Mouse (Mus musculus): ENCODE measurements at regions not wholly inside any gene's neighbourhood (a gene's known extent, or its start where the extent isn't known, plus 50 kb on each side); places are given as distances from the start of the nearest gene placed in this dataset.

DNA sequence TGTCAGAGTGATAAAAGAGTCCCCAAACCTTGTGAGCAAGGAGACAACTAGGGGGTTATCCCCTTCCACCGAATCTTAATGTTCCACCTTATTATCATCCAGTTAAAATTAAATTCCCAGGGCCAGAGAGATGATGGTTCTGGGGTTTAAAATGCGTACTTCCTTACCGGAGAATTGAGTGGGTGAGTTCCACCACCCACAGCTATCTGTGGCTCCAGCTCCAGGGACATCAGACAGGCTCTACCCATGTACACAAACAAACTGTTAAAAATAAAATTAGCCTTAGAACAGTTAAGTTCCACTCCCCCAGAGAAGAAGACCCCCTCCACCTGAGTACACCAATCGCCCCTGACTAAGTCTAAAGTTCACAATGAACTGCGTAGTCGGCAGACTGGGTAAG, 52.0 kb upstream of the Mgat5 start:
- no peak for DNase-seq (ENCODE audit: low spot score in 2 of 2)

DNA sequence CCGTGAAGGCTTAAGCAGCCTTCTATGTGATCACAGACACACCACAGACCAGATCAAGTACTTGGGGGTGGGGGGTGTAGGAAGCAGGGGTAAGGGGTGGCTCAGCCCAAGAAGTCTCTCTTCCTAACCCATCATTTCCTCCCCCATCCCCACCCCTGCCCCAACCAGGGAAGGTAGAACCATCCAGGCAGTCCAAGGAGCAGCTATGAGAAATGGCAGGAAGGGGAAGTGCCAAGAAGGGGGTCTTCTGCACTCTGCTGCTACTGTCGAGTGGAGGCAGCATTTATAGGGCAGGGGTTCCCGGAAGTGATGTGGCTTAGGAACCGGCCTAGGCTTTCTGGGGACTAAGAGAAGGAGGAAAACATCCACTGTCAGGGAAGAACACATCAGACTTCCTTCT, 69.3 kb upstream of the Mgat5 start:
- no peak for DNase-seq (ENCODE audit: low spot score in 2 of 2)

DNA sequence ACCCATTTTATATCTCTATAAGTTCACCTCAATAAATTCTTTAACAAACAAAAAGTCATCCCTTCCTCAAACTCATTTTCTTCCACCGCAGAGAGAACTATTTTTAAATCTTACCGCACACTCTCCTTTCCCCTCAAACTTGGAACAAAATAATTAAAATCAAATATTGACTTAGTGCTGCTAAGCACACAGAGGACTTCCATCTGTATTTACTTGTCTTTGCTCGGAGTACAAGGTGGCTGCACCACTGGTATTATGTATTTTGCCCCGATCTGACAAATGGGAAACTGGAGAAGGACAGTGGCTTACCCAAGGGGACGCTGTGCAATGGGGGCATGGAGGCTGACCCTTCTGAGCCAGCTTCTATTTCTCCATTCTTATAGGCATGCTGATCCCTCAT, 72.9 kb upstream of the Mgat5 start:
- DNase-seq (ENCODE audit: low spot score in 2 of 2) = no peak

DNA sequence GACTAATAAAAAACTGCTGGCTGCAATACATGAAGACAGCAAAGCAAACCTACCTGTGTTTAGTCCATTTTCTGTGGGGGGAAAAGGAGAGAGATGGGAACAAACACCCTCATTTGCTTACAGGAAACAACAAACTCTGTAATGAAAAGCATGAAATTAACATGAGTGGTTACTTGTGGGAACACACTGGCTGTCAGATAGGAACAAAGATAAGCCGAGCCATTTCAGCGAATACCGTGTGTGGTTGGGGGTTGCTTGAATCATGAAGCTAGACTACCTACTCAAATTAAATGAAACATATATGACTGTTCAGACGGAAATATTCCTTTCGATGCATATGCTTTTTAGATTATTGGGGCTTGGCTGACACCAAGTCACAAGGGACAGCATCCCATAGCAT, 80.0 kb upstream of the Mgat5 start:
- DNase-seq (ENCODE audit: low spot score in 2 of 2) = no peak

DNA sequence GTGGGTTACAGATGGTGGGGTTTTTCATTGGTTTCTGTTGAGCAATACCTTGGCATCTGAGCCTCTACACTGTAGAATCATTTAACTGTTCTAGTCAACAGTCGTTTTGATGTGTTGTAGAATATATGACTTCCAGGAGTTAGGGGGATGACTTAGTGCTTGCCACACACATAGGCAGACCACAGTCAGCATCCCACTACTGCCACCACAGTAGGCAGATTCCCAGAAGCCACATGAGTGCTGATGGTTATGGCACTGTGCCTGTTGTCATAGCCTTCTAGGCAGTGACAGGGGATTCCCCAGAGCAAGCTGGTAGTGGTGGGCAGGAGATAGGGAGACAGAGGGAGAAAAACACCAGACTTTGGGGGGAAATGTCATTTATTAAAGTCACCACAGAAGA, 86.8 kb upstream of the Mgat5 start:
- DNase-seq (ENCODE audit: low spot score in 2 of 2) = no peak

DNA sequence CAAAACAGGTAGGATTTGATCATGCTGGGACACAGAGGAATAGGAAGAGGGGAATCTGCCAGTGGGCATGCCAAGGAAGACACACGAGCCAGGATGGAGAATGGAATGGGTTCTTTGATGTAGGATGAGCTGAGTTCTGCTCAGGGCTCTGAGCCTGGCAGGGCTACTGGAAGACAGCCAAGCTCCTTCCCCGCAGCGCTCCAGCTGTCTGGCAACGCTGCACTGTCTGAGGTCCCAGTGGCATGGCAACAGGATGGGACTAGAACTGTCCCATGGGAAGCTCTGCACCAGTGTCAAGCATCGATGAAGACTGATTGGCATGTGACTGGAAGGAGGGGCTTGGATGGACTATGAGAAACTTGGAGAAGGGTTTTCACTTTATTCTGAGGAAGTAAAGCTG, 97.3 kb upstream of the Mgat5 start:
- DNase-seq (ENCODE audit: low spot score in 2 of 2) = no peak

DNA sequence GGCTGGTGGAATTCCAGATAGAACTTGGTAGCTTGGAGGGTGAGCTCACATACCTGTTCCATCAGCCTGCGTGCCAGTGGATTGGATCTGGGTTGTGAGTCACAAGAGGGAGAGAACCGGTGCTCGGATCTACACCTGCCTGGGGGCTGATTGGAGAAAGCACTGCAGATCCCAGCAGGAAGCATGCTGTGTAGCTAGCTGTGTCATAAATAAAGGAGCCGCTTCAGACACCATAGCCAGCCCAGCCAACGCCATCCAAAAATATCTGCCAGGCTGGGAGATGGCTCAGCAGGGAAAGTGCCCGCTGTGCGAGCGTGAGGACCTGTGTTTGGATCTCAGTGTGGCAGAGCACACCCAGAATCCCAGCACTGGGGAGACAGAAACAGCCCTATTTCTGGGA, 99.0 kb upstream of the Mgat5 start:
- DNase-seq (ENCODE audit: low spot score in 2 of 2) = no peak

DNA sequence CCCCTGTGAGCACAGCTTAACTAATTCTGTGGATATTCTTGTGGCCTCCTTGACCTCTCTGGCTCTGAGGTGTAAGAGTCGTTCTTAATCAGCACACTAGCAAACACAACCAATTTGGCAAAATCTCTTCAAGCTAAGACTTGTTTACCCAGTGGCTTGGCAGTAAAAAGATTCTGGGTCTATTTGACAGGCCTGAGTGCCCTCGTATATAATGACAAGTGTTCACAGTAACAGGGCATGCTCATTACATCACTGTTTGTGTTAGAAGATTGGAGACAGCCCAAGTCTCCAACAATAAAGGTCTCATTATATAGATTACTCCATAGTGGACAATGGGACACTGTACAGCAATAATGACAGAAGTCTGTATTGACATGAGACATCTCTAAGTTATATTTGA, 101.2 kb upstream of the Mgat5 start:
- no peak for DNase-seq (ENCODE audit: low spot score in 2 of 2)

DNA sequence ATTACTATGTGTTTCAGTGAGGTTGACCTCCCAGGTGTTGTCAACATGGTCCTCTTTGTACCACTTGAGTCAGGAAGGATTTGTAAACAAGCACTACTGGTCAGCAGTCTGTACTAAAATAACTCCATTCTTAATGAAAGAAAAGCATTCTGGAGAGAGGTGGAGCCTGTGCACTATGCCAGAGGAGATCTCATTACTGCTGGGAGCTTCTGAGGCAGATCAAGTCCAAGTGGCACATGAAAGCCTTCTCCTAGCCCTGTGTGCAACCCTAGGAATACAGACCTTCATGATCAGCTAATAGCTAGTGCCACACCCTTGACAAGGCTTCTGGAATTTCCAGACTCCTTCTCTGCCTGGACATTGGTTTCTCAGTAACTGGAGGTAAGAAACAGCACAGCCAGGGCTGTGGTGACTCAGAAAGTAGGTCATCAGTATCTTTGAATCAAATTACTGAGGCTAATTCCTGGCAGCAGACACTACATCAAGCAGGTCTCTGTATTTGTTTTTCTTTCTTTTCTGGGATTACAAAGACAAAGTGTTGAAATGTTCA, 105.9 kb upstream of the Mgat5 start:
- DNase-seq (ENCODE audit: low spot score in 2 of 2) = no peak

DNA sequence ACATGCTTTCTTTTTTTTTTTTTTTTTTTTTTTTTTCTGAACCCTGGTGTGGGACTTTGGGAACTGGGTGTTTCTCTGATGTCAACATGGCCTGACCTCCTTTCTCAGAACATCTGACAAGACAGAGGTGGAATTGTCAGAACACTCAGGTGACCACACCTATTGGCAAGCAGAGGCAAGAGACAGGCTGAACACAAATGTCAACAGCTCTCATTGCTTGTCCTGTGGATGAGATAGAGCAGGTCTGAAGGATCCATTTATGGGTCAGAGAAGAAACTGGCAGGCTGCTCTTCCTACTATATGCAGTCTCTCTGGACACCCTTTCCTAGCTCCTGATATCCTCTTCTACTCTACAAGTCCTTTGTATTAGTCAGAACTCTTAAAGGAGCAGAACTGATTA, 117.2 kb upstream of the Mgat5 start:
- DNase-seq (ENCODE audit: low spot score in 2 of 2) = no peak

DNA sequence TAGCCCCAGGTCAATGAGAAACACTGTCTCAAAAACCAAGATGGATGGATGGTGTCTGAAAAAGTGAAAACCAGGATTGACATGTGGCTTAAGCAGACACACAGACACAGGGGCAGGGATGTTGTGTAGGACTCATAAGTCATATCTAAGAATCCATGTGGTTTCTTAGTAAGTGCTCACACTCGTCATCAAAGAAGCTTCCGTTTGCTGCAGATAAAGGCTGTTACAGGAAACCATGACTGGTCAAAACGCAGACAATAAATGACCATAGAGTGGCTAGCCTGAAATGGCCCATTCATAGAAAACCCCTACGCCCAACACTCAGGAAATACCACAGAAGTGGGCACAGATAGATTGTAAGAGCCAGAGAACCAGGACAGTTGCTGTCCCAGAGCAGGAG, 118.8 kb upstream of the Mgat5 start:
- no peak for DNase-seq (ENCODE audit: low spot score in 2 of 2)

DNA sequence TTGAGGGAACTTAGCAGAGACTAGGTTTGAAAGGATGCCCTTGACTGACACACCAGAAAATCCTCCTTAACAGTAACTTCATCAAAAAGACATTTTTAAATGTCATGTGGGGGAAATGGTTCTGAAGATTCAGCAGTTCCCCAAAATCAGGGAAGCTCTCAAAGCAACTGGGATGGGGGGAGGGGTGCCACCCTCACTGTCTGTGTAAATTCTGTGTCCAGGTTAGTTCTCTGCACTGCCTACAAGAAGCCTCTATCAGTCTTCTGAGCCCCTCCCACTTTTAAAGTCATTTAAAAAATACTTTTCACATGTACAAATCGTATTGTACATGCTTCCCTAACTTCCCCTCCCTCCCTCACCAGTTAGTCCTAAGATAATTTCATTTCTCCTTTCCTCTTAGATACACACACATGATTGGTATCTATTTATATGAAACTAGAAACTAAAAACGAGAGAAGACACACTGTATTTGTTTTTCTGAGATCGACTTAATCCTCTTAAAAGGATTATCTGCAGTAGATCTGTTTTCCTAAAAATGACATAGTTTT, 121.0 kb upstream of the Mgat5 start:
- no peak for DNase-seq (ENCODE audit: low spot score in 2 of 2)

DNA sequence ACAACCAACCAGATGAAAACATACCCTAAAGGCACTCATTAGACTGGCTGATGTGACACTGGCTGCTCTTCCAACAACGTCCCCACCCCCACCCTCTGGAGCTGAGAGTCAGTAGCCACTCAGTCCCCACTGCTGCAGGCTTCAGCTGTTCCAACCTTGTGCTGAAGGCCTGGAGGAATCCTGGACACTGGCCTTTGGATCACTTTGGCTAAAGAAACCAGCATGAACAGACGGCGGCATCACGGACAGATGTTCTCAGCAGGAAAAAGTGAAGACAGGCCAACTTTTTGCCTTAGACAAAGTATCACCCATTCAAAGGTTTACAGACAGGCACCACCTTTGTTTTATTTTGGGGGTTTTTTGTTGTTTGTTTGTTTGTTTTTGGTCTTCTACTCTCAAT, 125.8 kb upstream of the Mgat5 start:
- no peak for DNase-seq (ENCODE audit: low spot score in 2 of 2)

DNA sequence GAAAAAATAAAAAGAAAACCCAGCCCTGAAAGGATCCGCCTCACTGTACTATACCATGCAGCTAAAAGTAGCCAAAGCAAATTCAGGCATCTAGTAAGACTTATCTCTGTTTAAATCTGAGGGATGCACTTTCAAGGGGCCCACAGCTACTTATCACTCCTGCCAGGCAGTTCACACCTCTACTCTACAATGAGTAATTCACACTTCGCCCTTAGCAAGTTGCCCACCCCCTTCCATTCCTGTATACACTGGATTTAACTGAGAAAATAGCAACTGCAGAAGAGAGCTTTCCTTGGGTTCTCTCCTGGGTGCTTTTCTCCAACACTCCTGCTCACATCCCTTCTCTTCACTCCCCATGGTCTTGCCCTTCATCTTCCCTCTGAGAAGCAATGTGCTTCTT, 142.4 kb upstream of the Mgat5 start:
- no peak for DNase-seq (ENCODE audit: low spot score in 2 of 2)

DNA sequence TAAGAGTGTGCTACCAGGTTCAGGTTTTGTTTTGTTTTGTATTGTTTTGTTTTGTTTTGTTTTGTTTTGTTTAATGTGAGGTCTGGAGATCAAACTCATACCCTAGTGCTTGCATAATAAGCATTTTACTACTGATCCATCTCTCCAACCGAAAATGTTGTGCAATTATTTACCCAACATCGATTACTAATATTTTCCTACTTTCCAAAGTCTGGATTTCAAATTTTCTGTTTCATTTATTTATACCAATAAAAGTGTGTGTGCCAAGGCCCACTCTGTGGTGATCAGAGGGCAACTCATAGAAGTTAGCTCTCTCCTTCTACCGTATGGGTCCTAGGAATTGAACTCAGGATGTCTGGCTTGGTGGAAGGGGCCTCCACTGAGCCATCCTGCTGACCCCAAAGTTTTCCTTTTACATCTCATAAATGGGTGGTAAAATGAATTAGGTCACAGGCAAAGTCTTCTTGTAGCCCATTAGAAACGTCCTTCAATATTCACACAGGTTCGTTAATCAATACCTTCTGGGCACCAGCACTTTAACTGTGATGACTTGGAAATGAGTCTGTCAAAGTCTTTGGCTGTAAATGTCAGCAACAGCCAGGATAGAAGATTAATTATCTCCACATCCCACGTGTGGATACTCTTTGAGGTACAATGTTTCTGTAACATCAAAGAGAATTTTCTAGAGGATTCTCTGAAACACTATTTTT, 158.9 kb upstream of the Mgat5 start:
- DNase-seq (ENCODE audit: low spot score in 2 of 2) = no peak

DNA sequence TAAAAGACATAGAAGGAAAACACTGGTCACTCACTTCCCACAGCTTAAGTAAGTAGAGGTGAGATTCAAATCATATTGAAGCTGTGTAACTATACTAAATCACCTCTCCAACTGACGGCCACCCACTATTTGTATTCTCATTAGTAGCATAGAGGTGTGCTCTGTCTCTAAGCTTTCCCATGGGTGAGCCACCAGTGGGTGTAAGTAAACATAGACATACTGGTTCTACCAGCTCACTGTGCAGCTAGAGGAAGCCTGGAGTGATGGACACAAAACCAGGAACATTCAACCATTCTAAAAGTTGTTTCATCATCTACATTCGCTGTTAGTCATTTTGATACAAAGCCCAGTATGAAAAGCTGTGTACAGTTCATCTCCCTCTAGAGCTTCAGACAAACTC, 170.1 kb upstream of the Mgat5 start:
- no peak for DNase-seq (ENCODE audit: low spot score in 2 of 2)

DNA sequence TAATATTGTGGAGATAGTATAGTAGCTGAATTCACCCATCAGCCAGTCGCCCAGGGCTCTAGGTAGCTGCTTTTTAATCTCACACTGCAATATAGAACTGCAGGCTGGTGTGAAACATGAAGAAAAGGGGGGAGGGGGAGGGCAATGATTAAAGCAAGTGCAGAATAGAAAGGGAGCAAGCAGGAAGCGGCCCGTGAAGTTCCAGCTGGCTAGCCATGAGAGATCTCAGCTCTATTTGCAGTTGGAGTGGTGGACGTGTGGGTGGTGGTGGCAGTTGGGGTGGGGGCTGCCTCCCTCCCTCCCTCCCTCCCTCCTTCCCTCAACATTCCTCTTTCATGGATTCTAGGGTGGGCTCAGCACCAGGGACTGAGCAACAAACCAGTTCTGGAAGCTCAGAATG, 173.3 kb upstream of the Mgat5 start:
- no peak for DNase-seq (ENCODE audit: low spot score in 2 of 2)

DNA sequence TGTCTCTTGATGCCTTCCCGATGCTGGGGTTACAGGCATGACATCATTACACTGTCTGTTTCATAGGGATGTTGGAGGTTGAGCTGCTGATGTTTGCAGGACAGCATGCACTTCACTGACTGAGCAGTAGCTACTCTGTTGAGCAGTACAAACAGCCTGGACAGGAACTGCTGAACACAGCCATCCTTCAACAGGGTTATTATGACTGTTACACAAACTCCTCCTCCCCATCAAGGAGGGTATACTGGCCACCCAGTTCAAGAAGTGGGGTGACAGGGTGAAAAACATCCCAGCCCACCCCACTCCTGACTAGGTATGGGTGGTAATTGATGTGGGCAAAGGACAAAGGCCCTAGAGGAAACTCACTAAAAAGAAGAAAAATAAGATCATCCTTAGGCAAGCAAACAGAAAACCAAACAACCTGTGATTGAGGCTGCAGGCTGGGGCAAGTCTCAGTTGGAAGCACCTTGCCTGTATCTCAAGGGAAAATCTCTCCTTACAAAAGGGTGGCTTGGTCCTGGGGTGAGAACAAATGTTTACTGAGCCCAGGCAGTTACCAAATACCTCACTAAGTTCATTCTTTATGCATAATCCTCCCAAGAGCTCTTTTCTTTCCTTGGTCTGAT, 175.8 kb upstream of the Mgat5 start:
- DNase-seq (ENCODE audit: low spot score in 2 of 2) = no peak

DNA sequence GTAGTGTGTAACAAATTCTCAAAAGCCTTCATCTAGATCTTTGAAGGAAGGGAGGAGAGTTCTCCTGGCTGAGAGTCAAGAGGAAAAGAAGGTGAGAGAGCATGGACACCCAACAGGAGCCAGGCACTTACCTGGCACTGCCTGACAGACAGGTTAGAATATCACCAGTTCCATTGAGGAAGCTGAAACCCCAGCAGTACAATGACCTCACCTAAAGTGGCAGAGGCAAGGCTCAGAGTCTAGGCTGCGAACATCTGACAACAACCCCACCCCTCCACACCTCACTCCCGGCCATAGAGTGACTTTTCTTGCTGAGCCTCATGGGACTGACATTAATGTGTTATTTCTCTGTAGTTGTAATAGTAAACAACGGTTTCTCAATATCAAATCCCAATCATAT, 181.7 kb upstream of the Mgat5 start:
- DNase-seq (ENCODE audit: low spot score in 2 of 2) = no peak

DNA sequence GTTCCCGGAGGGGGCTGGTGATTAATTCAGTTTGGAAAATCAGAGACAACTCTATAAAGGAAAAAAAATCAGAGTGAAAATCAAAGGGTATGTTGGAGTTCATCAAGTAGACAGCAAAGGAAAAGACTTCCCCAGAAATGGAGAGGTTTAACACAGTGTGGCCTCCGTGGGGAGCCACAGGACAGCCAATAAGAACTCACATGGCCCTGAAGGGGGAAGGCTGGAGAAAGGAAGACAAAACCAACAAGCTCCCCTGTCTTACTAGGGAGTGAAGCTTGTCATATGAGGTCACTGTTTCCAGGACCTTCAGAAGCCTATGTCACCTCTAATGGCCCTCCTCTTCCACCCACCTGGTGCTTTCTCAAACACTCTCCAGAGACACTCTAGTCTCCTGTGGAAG, 187.1 kb upstream of the Nckap5 start:
- DNase-seq (ENCODE audit: low spot score in 2 of 2) = no peak

DNA sequence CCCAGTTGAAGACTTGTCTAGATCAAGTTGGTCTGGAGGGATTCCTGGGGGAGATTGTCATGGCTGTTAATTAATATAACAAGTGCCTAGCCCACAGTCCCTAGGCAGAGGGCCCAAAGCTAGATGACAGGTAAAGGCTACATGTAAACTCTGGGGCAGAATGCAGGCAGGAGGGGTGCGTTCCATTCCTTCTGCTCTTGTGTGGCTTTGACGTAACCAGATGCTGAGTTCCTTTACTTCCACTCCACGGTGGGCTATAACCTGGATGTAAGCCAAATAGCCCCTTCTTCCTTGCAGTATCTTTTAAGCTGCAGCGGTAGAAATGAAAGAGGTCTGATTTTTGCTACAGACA, 185.3 kb upstream of the Nckap5 start:
- DNase-seq (ENCODE audit: low spot score in 2 of 2) = no peak

DNA sequence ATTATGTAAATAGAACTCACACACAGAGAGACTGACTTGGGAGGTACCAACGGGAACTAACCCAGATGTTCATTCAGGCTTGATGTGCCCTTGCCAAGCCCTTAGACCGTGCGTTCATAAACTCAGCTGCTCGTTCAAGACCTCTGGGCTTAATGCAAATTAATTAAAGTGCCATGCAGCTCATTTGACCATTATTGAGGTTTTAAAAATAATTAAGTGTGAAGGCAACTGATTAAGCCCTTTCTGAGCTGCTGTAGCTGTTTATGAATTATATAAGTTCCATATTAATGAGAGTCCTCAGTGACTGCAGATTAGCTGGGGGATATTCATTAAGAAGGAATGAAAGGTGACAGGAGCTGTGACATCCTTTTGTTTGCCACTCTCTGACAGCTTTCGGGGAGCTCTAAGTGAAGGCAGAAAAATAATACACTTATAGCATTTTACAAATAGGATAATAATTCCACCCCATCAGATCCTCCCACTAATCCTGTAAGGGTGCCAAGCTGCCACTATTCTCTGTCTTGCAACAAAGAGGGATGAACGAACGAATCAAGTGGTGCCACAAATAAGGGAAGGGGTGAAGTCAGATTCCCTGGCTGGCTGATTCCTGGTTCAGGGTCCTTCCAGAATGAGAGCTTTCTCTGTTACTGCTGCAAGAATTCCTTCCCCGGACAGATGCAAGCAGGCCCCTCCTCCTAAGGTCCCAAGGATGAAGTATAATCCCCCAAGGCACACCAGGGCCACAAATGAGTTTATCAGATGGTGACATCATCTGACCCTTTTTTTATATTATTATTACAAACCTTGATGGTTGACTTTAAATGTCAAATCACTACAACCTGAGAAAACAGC, 184.7 kb upstream of the Nckap5 start:
- DNase-seq (ENCODE audit: low spot score in 2 of 2) = no peak

DNA sequence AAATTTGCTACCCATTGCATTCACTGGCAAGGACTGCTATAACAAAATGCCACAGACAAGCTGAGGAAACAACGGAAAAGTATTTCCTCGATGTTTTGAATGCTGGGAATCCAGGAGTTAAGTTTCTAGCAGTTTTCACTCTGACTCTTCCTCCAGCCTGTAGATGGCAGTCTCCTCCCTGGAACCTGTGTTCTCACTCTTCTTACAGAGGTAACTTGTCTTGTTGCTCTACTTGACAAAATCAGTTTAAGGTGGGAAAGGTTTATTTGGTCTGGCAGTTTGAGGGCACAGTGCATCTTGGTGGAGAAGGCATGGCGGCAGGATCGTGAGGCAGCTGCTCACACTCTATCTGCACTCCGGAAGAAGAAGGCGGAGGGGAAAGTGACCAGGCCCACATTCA, 181.3 kb upstream of the Nckap5 start:
- DNase-seq (ENCODE audit: low spot score in 2 of 2) = no peak

Measured in natural killer cell, adult 2 months (primary cell).